Mouse (Mus musculus): ENCODE results near the gene Gm5862. TPM values are rescaled to one million over a fixed set of nuclear protein-coding genes. Genes with fewer than 3 reads are reported as not detected.

Gene Gm5862
- polyA plus RNA-seq, 1 experiment from 2014 or later = 0.16 TPM

Other genes with a start within 250 kb of the Gm5862 start
- 0.11 TPM in 1 of 2 replicates, not detected in the other for gene Gm21663, start 80.5 kb downstream of the Gm5862 start, polyA plus RNA-seq (2015; fragmentation: Nextera tagmentation; extraction: Ambion mirVana)
- gene Gm21671, start 68.5 kb downstream of the Gm5862 start, polyA plus RNA-seq (2015; fragmentation: Nextera tagmentation; extraction: Ambion mirVana) = 0.11 and 0.25 TPM in 2 replicates
- gene Gm21680, start 50.3 kb downstream of the Gm5862 start, polyA plus RNA-seq (2015; fragmentation: Nextera tagmentation; extraction: Ambion mirVana) = 0.19 and 0.21 TPM in 2 replicates
- gene Gm21698, start 34.3 kb downstream of the Gm5862 start, polyA plus RNA-seq (2015; fragmentation: Nextera tagmentation; extraction: Ambion mirVana) = 0.20 TPM in 1 of 2 replicates, not detected in the other
- 0.18 and 0.41 TPM in 2 replicates for gene Gm1979, start 18.1 kb downstream of the Gm5862 start, polyA plus RNA-seq (2015; fragmentation: Nextera tagmentation; extraction: Ambion mirVana)
- gene Speer4a, start 16.6 kb upstream of the Gm5862 start, polyA plus RNA-seq (2015; fragmentation: Nextera tagmentation; extraction: Ambion mirVana) = 0.25 and 0.39 TPM in 2 replicates
- gene Gm7347, start 35.7 kb upstream of the Gm5862 start, polyA plus RNA-seq (2015; fragmentation: Nextera tagmentation; extraction: Ambion mirVana) = 0.22 and 0.23 TPM in 2 replicates
- not detected in 2 replicates for gene Gm10471, start 66.4 kb upstream of the Gm5862 start, polyA plus RNA-seq (2015; fragmentation: Nextera tagmentation; extraction: Ambion mirVana)
- gene 5031410I06Rik, start 82.4 kb upstream of the Gm5862 start, polyA plus RNA-seq (2015; fragmentation: Nextera tagmentation; extraction: Ambion mirVana) = 0.07 and 0.31 TPM in 2 replicates
- gene Gm10220, start 98.5 kb upstream of the Gm5862 start, polyA plus RNA-seq (2015; fragmentation: Nextera tagmentation; extraction: Ambion mirVana) = 0.12 and 0.15 TPM in 2 replicates
- 0.16 and 0.71 TPM in 2 replicates for gene Gm7361, start 234.8 kb upstream of the Gm5862 start, polyA plus RNA-seq (2015; fragmentation: Nextera tagmentation; extraction: Ambion mirVana)